Mouse (Mus musculus): ENCODE results near the gene Cbll1.

The Cbll1 gene

DNA sequence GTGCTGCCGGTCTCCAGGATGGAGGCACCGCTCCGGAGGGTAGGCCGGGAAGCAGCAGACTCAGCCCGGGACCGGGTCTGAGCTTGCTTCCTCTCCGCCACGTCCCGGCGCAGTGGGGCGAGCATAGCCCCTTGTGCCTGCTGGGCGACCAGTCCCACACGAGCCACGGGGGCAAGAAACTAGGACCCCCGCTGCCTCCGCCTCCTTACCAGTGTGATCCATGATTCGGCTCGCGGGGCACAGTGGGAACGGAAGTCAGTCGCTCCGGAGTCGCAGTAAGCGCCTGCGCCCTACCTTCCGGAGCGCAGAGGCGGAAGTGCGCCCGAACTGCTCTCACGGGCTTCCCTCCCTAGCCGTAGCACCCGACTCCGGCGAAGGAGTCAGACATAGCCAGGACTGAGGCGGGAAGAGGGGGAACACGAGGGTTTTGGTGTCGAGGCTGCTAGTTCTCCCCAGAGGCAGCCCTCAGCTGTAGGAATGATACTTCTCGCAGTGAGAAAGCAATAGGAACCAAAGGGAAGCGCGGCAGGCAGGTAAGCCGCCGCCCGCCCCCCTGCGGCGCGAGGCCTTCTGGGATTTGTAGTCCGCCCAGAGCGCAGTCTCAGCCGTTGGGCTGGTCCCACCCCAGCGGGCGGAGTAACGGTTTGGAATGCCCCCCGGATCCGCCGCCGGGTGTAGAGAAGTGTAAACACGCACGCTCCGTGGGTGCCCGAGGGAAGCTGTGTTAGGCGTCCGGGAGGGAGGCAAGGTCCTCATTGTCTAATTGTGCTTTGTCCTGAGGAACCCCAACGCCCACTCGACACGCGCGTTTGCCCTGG is at the start of gene Cbll1:
TSS of gene Cbll1 (minus strand) at position 303 of the 818 bp plus-strand sequence.
- in situ Hi-C loops (cut with MboI; ENCODE audit: unreplicated experiment in 2 of 2), result loop anchor here (10.0 to 25.0 kb wide), 8 partner anchors 115 to 888 kb away; partner anchors contain the start of genes Bcap29 (in 1 of the 2), Ccdc71l (in 1 of the 2) and Gpr22 (in 1 of the 2)

- in situ Hi-C loops (cut with MboI; ENCODE audit: unreplicated experiment in 2 of 2), result no loop called here
These were observed 46.6 kb upstream of the Cbll1 start for GRCm38 (mm10) chr12:31546061-31546460.

DNA sequence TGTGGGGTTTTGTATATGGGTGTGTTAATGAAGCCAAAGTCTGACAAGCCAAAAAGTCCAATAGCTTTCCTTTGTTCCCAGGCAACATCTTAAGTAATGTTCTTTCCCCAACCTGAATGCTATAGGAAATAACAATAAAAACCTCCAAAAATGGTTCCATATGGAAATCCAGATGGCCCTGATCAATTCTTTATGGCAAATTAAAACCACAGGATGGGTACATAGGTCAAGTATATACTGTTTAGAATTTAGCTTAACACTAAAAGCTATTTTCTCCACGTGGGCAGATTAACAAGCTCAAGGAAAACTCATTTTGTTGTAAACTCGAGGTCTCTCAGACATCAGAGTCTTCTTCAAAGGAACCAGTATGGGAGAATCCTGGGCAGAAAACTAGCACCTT is 45.8 kb upstream of the Cbll1 start:
- in situ Hi-C loops (cut with MboI; ENCODE audit: unreplicated experiment in 2 of 2), result no loop called here

- in situ Hi-C loops (cut with MboI; ENCODE audit: unreplicated experiment in 2 of 2), result no loop called here
These were observed 42.1 kb upstream of the Cbll1 start for GRCm38 (mm10) chr12:31541541-31541940.

- in situ Hi-C loops (cut with MboI; ENCODE audit: unreplicated experiment in 2 of 2), result no loop called here
These were observed 40.4 kb upstream of the Cbll1 start for GRCm38 (mm10) chr12:31539783-31540182.

- in situ Hi-C loops (cut with MboI; ENCODE audit: unreplicated experiment in 2 of 2), result no loop called here
These were observed 38.3 kb upstream of the Cbll1 start for GRCm38 (mm10) chr12:31537515-31538230.

DNA sequence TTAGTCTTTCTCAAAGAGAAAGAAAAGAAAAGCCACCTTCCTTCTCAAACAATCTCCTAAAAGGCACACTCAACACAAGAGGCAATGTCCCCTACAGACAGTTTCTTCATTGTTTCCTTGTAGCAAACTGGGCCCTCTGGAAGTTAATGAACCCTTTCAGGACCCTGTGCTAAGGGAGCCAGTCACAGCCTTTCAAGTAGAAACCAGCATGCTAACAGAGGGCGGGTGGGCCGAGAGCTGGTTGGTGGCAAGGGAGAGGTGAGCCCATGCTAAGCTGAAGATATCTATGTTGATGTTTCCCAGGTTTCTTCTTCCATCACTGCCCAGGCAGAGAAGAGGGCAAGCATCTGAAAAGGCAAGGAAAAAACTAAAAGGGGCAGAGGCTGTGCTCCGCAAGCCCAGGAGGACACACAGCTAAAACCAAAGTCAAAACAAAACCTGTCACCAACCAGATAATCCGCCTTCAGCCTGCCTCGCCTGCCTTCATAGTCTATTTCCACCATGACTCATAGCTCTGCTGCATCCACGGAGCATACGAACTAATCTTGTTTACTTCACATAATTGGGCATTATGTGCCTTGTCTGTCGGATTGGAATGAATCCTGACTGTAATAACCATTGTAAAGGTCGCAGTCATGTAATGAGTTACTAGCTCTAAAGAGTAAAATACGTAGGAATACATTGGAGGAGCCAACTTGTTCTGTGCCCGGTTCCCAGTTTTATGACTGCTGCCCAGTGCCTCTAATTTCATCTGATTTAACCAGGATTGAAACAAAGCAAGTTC is 34.8 kb upstream of the Cbll1 start:
- in situ Hi-C loops (cut with MboI; ENCODE audit: unreplicated experiment in 2 of 2), result no loop called here

GRCm38 (mm10) chr12:31533218-31533908 is 33.9 kb upstream of the Cbll1 start:
- in situ Hi-C loops (cut with MboI; ENCODE audit: unreplicated experiment in 2 of 2), result no loop called here

DNA sequence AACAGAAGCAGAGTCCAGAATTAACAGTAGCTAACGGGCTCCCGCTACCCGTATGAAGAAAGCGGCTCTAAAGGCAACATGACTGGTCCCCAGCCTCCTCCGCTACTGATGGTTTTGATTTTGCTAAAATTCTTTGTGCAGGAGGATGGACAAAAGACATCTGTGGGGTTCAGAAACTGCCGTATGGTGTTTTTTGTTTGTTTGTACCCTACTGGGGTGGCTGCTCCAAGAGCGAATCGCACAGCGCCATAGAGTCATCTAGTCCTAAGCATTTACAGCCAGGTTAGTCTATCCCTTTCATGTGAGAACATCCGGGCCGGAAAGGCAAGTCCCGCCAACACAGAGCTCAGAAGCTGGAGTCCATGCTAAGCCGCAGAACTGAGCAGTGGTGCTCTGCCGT is 32.6 kb upstream of the Cbll1 start:
- in situ Hi-C loops (cut with MboI; ENCODE audit: unreplicated experiment in 2 of 2), result no loop called here

- in situ Hi-C loops (cut with MboI; ENCODE audit: unreplicated experiment in 2 of 2), result no loop called here
These were observed 28.0 kb upstream of the Cbll1 start for GRCm38 (mm10) chr12:31527407-31527806.

DNA sequence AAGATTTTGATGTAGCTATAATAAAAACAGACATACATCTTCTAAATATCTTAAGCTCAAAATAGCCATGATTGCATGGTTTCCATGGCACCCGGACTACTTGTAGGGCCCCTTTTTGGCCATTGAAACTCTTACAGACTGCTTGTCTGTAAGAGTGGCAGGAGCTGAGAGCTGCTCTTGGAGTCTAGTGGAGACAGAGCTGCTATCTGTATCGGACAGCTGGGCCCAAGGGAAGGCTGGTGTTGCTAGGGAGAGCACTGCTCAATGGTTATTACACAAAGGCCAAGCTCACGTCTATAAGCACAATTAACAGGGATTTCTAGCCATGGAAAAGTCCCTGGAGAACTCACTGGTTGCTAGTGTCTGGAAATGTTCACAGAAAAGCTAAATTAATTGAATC is 22.0 kb upstream of the Cbll1 start:
- in situ Hi-C loops (cut with MboI; ENCODE audit: unreplicated experiment in 2 of 2), result loop anchor here in 1 of 2 experiments (25.0 kb wide), 2 partner anchors 409 to 866 kb away; partner anchors contain the start of gene Ccdc71l

GRCm38 (mm10) chr12:31520119-31520518 is 20.7 kb upstream of the Cbll1 start:
- in situ Hi-C loops (cut with MboI; ENCODE audit: unreplicated experiment in 2 of 2), result loop anchor here in 1 of 2 experiments (25.0 kb wide), 2 partner anchors 408 to 867 kb away; partner anchors contain the start of gene Ccdc71l

- in situ Hi-C loops (cut with MboI; ENCODE audit: unreplicated experiment in 2 of 2), result loop anchor here in 1 of 2 experiments (25.0 kb wide), 2 partner anchors 402 to 873 kb away; partner anchors contain the start of gene Ccdc71l
These were observed 14.5 kb upstream of the Cbll1 start for GRCm38 (mm10) chr12:31513724-31514503.

- in situ Hi-C loops (cut with MboI; ENCODE audit: unreplicated experiment in 2 of 2), result loop anchor here in 1 of 2 experiments (25.0 kb wide), 2 partner anchors 401 to 874 kb away; partner anchors contain the start of gene Ccdc71l
These were observed 13.4 kb upstream of the Cbll1 start for GRCm38 (mm10) chr12:31512634-31513411.

DNA sequence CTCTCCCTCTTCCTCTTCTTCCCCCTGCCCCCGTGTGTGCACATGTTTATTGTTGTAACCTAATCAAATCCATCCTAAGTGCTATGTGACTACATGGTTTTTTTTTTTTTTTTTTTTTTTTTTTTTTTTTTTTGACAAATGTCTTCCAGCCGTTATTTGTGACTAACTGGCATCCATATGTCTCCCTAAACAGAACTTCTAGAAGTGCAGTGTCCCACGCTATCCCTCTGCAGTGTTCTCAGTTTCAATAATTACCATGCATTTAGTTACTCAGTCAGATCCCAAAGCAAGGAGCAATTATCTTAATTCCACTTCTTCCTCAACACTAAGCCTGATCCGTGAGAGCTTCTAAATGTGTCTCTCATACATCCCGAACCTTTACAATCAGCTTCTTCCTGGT is 11.8 kb upstream of the Cbll1 start:
- in situ Hi-C loops (cut with MboI; ENCODE audit: unreplicated experiment in 2 of 2), result loop anchor here in 1 of 2 experiments (25.0 kb wide), 2 partner anchors 399 to 876 kb away; partner anchors contain the start of gene Ccdc71l

GRCm38 (mm10) chr12:31508496-31508895 is 9.1 kb upstream of the Cbll1 start:
- in situ Hi-C loops (cut with MboI; ENCODE audit: unreplicated experiment in 2 of 2), result loop anchor here (5.0 to 25.0 kb wide), 7 partner anchors 126 to 879 kb away; partner anchors contain the start of genes Bcap29 (in 1 of the 2), Ccdc71l (in 1 of the 2) and Gpr22 (in 1 of the 2)

GRCm38 (mm10) chr12:31507718-31508364 is 8.4 kb upstream of the Cbll1 start:
- in situ Hi-C loops (cut with MboI; ENCODE audit: unreplicated experiment in 2 of 2), result loop anchor here (5.0 to 25.0 kb wide), 7 partner anchors 127 to 879 kb away; partner anchors contain the start of genes Bcap29 (in 1 of the 2), Ccdc71l (in 1 of the 2) and Gpr22 (in 1 of the 2)

Measured in v-Abl transformed pro-B cells (cell line).